Mouse (Mus musculus): ENCODE data around the gene Gm6351.
"Not testable (repeated sequence)": the region's sequence is repeated elsewhere in the genome, so short reads cannot be mapped to it uniquely, and the experiment has no call there.

Gm6351 gene

DNA sequence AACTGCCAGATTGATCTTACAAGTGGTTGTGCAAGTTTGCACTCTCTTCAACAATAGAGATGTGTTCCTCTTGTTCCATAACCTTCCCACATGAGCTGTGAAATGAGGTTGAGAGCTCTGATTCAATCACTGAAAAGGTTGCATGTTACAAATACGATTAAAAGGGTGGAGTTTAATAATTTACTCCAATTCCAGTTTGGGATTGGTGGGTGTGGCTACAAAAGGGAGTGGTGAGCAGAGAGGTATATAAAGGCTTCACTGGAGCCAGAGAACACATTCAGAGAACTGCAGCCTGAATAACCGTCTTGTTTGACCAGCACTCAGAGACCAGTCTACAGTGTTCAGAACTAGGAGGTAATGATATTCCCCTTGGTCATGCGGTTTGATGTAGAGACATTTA is at the start of gene Gm6351:
TSS of gene Gm6351 (plus strand) at position 301 of the 400 bp plus-strand sequence.
- not testable (repeated sequence) for DNase-seq (ENCODE audit: extremely low spot score, low read depth, low spot score)

DNA sequence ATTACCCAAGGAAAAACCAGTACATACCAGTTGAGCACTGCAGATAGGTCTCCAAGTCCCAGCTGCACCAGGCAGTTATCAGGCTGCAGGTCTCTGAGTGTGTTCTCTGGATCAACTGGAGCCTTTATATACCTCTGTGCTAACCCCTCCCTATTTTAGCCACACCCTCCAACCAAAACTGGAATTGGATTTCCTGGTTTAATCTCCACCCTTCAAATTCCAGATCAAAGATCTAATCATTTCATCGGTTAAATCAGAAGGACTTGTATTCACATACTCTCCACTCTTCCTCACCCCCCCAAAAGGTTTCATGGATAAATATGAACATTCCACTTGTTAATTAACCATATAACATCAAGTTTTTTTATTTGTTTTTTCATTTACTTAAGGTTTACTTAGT is 5.7 kb upstream of the Gm6351 start, which contains the start of gene BC061212:
TSS of gene BC061212 (minus strand) at position 101 of the 400 bp plus-strand sequence.
- not testable (repeated sequence) for DNase-seq (ENCODE audit: extremely low spot score, low read depth, low spot score)
